25 mouse cellular contexts compared by ENCODE assay signal in the genomic region with DNA sequence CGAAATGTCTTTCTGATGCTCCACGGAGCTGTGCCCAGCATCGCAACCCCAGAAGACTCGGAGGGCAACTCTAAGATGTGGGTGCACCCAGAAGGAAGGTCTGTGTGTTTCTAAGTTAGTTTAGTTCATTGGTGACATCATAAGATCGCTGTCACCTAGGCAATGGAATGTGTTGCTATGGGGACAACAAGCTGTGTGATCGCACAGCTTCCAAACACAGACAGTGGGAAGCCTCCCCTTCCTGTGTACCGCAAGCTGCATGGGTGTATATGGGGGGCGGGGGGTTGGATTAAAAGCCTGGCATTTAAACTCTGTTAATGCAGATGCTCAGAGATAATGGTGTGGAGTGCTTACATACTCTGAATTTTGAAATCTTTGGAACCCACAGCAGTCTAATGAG. TPM values are rescaled to one million over a fixed set of nuclear protein-coding genes. Genes with fewer than 3 reads are reported as not detected.
DNase-seq lines count a peak whose midpoint lies in the region; ATAC-seq lines count a peak whose summit lies in the region.
"Had no signal": no experiment of that assay in that cellular context is flagged by ENCODE, and none has a peak within 500 bp of the region (broad histone marks: within the 10 kb centered on the region; RNA-seq: fewer than 3 reads in every experiment).

No protein-coding gene starts in this region.

- H3K4me2 ChIP-seq in midbrain, embryonic 16.5 days (ENCODE audit: low read length) = no peak overlapping the region
- no peak overlapping the region for H3K4me2 ChIP-seq in midbrain, embryonic 15.5 days
- no peak overlapping the region for H3K4me2 ChIP-seq in kidney, embryonic 16.5 days (replicated peaks; ENCODE audit: low read depth, low read length)
- H3K4me2 ChIP-seq in liver, embryonic 12.5 days = no peak overlapping the region
- H3K4me2 ChIP-seq: forebrain, embryonic 12.5 days; heart, embryonic 15.5 days; liver, embryonic 11.5 days; lung, embryonic 14.5 days; neural tube, embryonic 12.5 days had no signal

- no peaks in the 10 kb centered on the region for H3K27me3 ChIP-seq in heart, embryonic 10.5 days (ENCODE audit: insufficient read depth, poor library complexity, severe bottlenecking)
- H3K27me3 ChIP-seq in midbrain, embryonic 16.5 days (ENCODE audit: control insufficient read depth, insufficient read depth, low read depth, low read length) = no peaks in the 10 kb centered on the region
- H3K27me3 ChIP-seq in midbrain, embryonic 15.5 days (replicated peaks) = no peaks in the 10 kb centered on the region
- H3K27me3 ChIP-seq in kidney, embryonic 16.5 days (ENCODE audit: insufficient read depth, low read length) = no peaks in the 10 kb centered on the region
- no peaks in the 10 kb centered on the region for H3K27me3 ChIP-seq in liver, embryonic 12.5 days (replicated peaks)
- H3K27me3 ChIP-seq: forebrain, embryonic 12.5 days; heart, embryonic 15.5 days; neural tube, embryonic 12.5 days had no signal

- WGBS in heart, embryonic 10.5 days = 80% methylated on average over 8 of the region's 8 CpGs
- 57% methylated on average over 8 of the region's 8 CpGs for WGBS in midbrain, embryonic 16.5 days
- 63% methylated on average over 8 of the region's 8 CpGs for whole genome bisulfite sequencing in midbrain, embryonic 15.5 days
- WGBS in kidney, embryonic 16.5 days = 86% methylated on average over 8 of the region's 8 CpGs
- WGBS in liver, embryonic 12.5 days (ENCODE audit: insufficient replicate concordance) = 74% methylated on average over 8 of the region's 8 CpGs

- DNase-seq in heart, adult 11 months = peak; percentile 37
- no peak for DNase-seq in heart, embryonic 10.5 days (ENCODE audit: low spot score)
- peak; percentile 63 for DNase-seq in layer of hippocampus, adult 9-11 months
- peak; percentile 64 for DNase-seq in telencephalon, adult 2 months (ENCODE audit: low read depth, low spot score)
- DNase-seq: adrenal gland, postnatal 25 days; cerebellum, adult 9-11 months; embryo, embryonic 11 days; heart, adult 18-20 months; kidney, adult 9 months; lung, embryonic 14.5 days; thymus, adult 18-20 months had no signal

- H3K36me3 ChIP-seq in heart, embryonic 10.5 days = no peaks in the 10 kb centered on the region
- H3K36me3 ChIP-seq in midbrain, embryonic 16.5 days (ENCODE audit: control insufficient read depth, insufficient read depth, low read length) = no peaks in the 10 kb centered on the region
- no peaks in the 10 kb centered on the region for H3K36me3 ChIP-seq in midbrain, embryonic 15.5 days (replicated peaks)
- H3K36me3 ChIP-seq in kidney, embryonic 16.5 days (ENCODE audit: insufficient read depth, low read length) = no peaks in the 10 kb centered on the region
- H3K36me3 ChIP-seq in liver, embryonic 12.5 days = no peaks in the 10 kb centered on the region
- H3K36me3 ChIP-seq: forebrain, embryonic 12.5 days; heart, embryonic 15.5 days; limb, embryonic 10.5 days; neural tube, embryonic 12.5 days had no signal

- no peaks in the 10 kb centered on the region for H3K9me3 ChIP-seq in heart, embryonic 10.5 days
- H3K9me3 ChIP-seq in midbrain, embryonic 16.5 days (replicated peaks; ENCODE audit: control insufficient read depth, low read length, poor library complexity, severe bottlenecking) = no peaks in the 10 kb centered on the region
- no peaks in the 10 kb centered on the region for H3K9me3 ChIP-seq in midbrain, embryonic 15.5 days
- H3K9me3 ChIP-seq in kidney, embryonic 16.5 days (ENCODE audit: low read length) = no peaks in the 10 kb centered on the region
- no peaks in the 10 kb centered on the region for H3K9me3 ChIP-seq in liver, embryonic 12.5 days (replicated peaks)
- H3K9me3 ChIP-seq: forebrain, embryonic 12.5 days; heart, embryonic 15.5 days; limb, embryonic 10.5 days; neural tube, embryonic 12.5 days had no signal

- peak; percentile 60; the same call in 1 of the 2 replicates for ATAC-seq in midbrain, embryonic 16.5 days
- no peak for ATAC-seq in midbrain, embryonic 15.5 days (replicated peaks)
- no peak for ATAC-seq in kidney, embryonic 16.5 days (ENCODE audit: low FRiP score, low TSS enrichment)
- no peak for ATAC-seq in liver, embryonic 12.5 days
- ATAC-seq: inflammation-experienced regulatory T-cells, adult 6 months had no signal

- no peak overlapping the region for H3K4me3 ChIP-seq in heart, embryonic 10.5 days
- H3K4me3 ChIP-seq in midbrain, embryonic 16.5 days (ENCODE audit: low read depth, low read length) = no peak overlapping the region
- no peak overlapping the region for H3K4me3 ChIP-seq in midbrain, embryonic 15.5 days
- no peak overlapping the region for H3K4me3 ChIP-seq in kidney, embryonic 16.5 days (ENCODE audit: low read length)
- H3K4me3 ChIP-seq in liver, embryonic 12.5 days = no peak overlapping the region
- H3K4me3 ChIP-seq: forebrain, embryonic 12.5 days; heart, embryonic 15.5 days; limb, embryonic 10.5 days; neural tube, embryonic 12.5 days had no signal

- no peak overlapping the region for H3K27ac ChIP-seq in heart, embryonic 10.5 days
- no peak overlapping the region for H3K27ac ChIP-seq in midbrain, embryonic 16.5 days (ENCODE audit: low read length)
- no peak overlapping the region for H3K27ac ChIP-seq in midbrain, embryonic 15.5 days
- H3K27ac ChIP-seq in kidney, embryonic 16.5 days (ENCODE audit: low read length) = no peak overlapping the region
- no peak overlapping the region for H3K27ac ChIP-seq in liver, embryonic 12.5 days
- H3K27ac ChIP-seq: forebrain, embryonic 12.5 days; heart, embryonic 15.5 days; limb, embryonic 10.5 days; macrophage; neural tube, embryonic 12.5 days had no signal

- H3K4me1 ChIP-seq in heart, embryonic 10.5 days = no peaks in the 10 kb centered on the region
- peaks cover 2% of the 10 kb centered on the region; the same call in 1 of the 2 replicates for H3K4me1 ChIP-seq in midbrain, embryonic 16.5 days (ENCODE audit: control insufficient read depth, insufficient read depth, low read length)
- H3K4me1 ChIP-seq in midbrain, embryonic 15.5 days = peaks cover 5% of the 10 kb centered on the region; the same call in 1 of the 2 replicates
- H3K4me1 ChIP-seq in kidney, embryonic 16.5 days (ENCODE audit: insufficient read depth, low read length) = peaks cover 16% of the 10 kb centered on the region
- H3K4me1 ChIP-seq in liver, embryonic 12.5 days = no peaks in the 10 kb centered on the region
- H3K4me1 ChIP-seq: heart, embryonic 15.5 days; neural tube, embryonic 12.5 days had no signal

- no peak overlapping the region for H3K9ac ChIP-seq in midbrain, embryonic 16.5 days (ENCODE audit: low read depth, low read length)
- no peak overlapping the region for H3K9ac ChIP-seq in midbrain, embryonic 15.5 days
- no peak overlapping the region for H3K9ac ChIP-seq in kidney, embryonic 16.5 days (replicated peaks; ENCODE audit: low read length)
- H3K9ac ChIP-seq in liver, embryonic 12.5 days = no peak overlapping the region
- H3K9ac ChIP-seq: forebrain, embryonic 12.5 days; heart, embryonic 15.5 days; lung, embryonic 14.5 days; neural tube, embryonic 12.5 days had no signal

RNA-seq across cellular contexts. Expression of a gene that starts 14.8 kb away (rescaled TPM):
- not detected in 2 replicates for polyA plus RNA-seq in heart, embryonic 10.5 days (2016; fragmentation: Nextera tagmentation; extraction: Ambion mirVana)
- polyA plus RNA-seq in midbrain, embryonic 16.5 days (2015; fragmentation: Nextera tagmentation; extraction: Ambion mirVana) = not detected in 2 replicates
- not detected in 2 replicates for polyA plus RNA-seq in midbrain, embryonic 15.5 days (2015; fragmentation: Nextera tagmentation; extraction: Ambion mirVana)
- not detected in 2 replicates for polyA plus RNA-seq in kidney, embryonic 16.5 days (2015; fragmentation: Nextera tagmentation; extraction: Ambion mirVana)
- not detected in 2 replicates for polyA plus RNA-seq in liver, embryonic 12.5 days (2016; fragmentation: Nextera tagmentation; extraction: Ambion mirVana)
- polyA plus RNA-seq: C2C12; forebrain, embryonic 12.5 days; heart, embryonic 15.5 days; large intestine, adult 2 months; limb, embryonic 10.5 days; liver, embryonic 11.5 days; lung, embryonic 14.5 days; macrophage; neural tube, embryonic 12.5 days; small intestine, adult 2 months had no signal

RNA-seq across cellular contexts. Expression of a gene that starts 56.4 kb away (rescaled TPM):
- 2.8 and 3.5 TPM in 2 replicates for polyA plus RNA-seq in heart, embryonic 10.5 days (2016; fragmentation: Nextera tagmentation; extraction: Ambion mirVana)
- 14.3 and 17.7 TPM in 2 replicates for polyA plus RNA-seq in midbrain, embryonic 16.5 days (2015; fragmentation: Nextera tagmentation; extraction: Ambion mirVana)
- 14.9 and 17.3 TPM in 2 replicates for polyA plus RNA-seq in midbrain, embryonic 15.5 days (2015; fragmentation: Nextera tagmentation; extraction: Ambion mirVana)
- 1.3 and 1.8 TPM in 2 replicates for polyA plus RNA-seq in kidney, embryonic 16.5 days (2015; fragmentation: Nextera tagmentation; extraction: Ambion mirVana)
- polyA plus RNA-seq in liver, embryonic 12.5 days (2016; fragmentation: Nextera tagmentation; extraction: Ambion mirVana) = 1.1 and 1.7 TPM in 2 replicates
- polyA plus RNA-seq: inflammation-experienced regulatory T-cells, adult 6 months had no signal
